Comparison of ENCODE assay signal across 20 mouse cellular contexts in the genomic region with DNA sequence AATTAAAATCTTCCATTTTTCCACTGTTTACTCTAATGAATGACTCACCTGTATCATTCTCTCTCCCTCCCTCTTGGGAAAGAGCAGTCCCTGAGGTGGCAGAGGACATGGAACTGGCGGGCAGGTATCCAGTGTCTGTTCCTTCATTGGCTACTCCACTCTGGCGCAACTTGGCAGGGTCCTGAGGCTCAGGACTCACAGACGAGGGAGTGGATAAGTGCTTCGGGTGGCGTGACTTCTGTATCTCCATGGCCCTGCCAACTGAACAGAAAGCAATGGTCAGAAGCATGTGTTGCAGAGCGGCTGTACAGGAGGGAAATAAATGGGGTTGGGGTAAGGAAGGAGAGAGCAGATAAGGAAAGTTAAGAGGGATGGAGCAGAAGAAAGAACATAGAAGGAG. TPM values are rescaled to one million over a fixed set of nuclear protein-coding genes. Genes with fewer than 3 reads are reported as not detected.
"Had no signal": no experiment of that assay in that cellular context is flagged by ENCODE, and none has a peak within 500 bp of the region (broad histone marks: within the 10 kb centered on the region; RNA-seq: fewer than 3 reads in every experiment).

No protein-coding gene starts in this region.

- H3K9ac ChIP-seq: lung, embryonic 15.5 days; midbrain, embryonic 13.5 days; midbrain, embryonic 15.5 days; neural tube, embryonic 12.5 days; stomach, embryonic 15.5 days had no signal

- H3K4me1 ChIP-seq: megakaryocyte, embryonic 14.5 days; midbrain, embryonic 13.5 days; midbrain, embryonic 15.5 days; neural tube, embryonic 12.5 days; stomach, embryonic 15.5 days had no signal

- H3K27ac ChIP-seq: lung, embryonic 15.5 days; macrophage; midbrain, embryonic 13.5 days; midbrain, embryonic 15.5 days; neural tube, embryonic 12.5 days; stomach, embryonic 15.5 days; stomach, postnatal 0 days had no signal

- DNase-seq: lung, adult 2 months; lung, postnatal 14 days; lung, postnatal 36 days; right cerebral cortex, postnatal 14 days; thymus, adult 2 months; thymus, postnatal 25 days; thymus, postnatal 4 days had no signal

- H3K4me2 ChIP-seq: lung, embryonic 15.5 days; midbrain, embryonic 11.5 days; midbrain, embryonic 13.5 days; midbrain, embryonic 15.5 days; neural tube, embryonic 12.5 days; stomach, embryonic 15.5 days had no signal

- H3K27me3 ChIP-seq: lung, embryonic 15.5 days; megakaryocyte, embryonic 14.5 days; midbrain, embryonic 13.5 days; midbrain, embryonic 15.5 days; neural tube, embryonic 12.5 days; stomach, embryonic 15.5 days had no signal

- H3K4me3 ChIP-seq: lung, embryonic 15.5 days; megakaryocyte, embryonic 14.5 days; midbrain, embryonic 13.5 days; midbrain, embryonic 15.5 days; neural tube, embryonic 12.5 days; stomach, embryonic 15.5 days had no signal

- ATAC-seq: lung, postnatal 0 days; midbrain, embryonic 13.5 days; midbrain, embryonic 15.5 days had no signal

- H3K9me3 ChIP-seq: lung, embryonic 15.5 days; megakaryocyte, embryonic 14.5 days; midbrain, embryonic 13.5 days; midbrain, embryonic 15.5 days; neural tube, embryonic 12.5 days; stomach, embryonic 15.5 days had no signal

RNA-seq across cellular contexts. Expression of gene Grik4, which starts 53.2 kb away (rescaled TPM):
- total RNA-seq: megakaryocyte progenitor cell, adult 5-6 weeks; monocyte, adult 5-6 weeks; neutrophil, adult 5-6 weeks had no signal
- polyA plus RNA-seq: macrophage had no signal
